Mouse (Mus musculus) E14TG2a.4 (cell line): ENCODE results near the gene Nat8f1.
A peak's percentile ranks its signal among the peaks of the same experiment; 100 is the strongest.
"Not testable (repeated sequence)": the region's sequence is repeated elsewhere in the genome, so short reads cannot be mapped to it uniquely, and the experiment has no call there.

Experiments used
- CTCF ChIP-seq: conservative IDR thresholded peaks from 2 replicates; pipeline ENCODE4 v1.5.1; 2014; ENCODE audit warnings: low read length
- NANOG ChIP-seq: IDR thresholded peaks from 2 replicates; pipeline ENCODE4 v1.6.1; 2014; ENCODE audit warnings: borderline replicate concordance, low read length, mixed read lengths

DNA sequence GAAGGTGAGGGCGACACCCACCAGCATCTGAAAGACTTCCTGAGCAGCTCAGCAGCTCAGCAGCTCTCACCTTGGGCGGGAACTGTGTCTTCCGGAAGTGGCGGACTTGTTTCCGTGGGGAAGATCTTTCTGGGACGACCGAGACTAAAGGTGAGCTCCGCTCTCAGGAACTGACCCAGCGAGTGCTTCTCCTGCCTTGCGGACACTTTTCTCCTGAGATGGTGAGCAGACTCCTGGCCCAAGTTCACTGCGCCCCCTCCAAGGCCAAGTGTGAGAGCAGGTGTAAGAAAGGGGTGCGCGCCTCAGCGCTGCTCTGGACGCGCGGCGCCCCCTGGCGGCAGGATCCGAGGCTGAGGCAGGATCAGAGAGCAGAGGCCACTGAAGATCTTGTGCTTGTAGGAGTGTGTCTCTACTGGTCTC is 10.8 kb downstream of the Nat8f1 start, which contains the start of gene Nat8f4:
- TF ChIP-seq CTCF = peak; percentile 10; the same call in 1 of the 2 replicates
- TF ChIP-seq NANOG = not testable (repeated sequence)
